Mouse (Mus musculus): ENCODE data around the gene Fh1. TPM values are rescaled to one million over a fixed set of nuclear protein-coding genes. Genes with fewer than 3 reads are reported as not detected.

Gene Fh1
- polyA plus RNA-seq, 1 experiment from 2014 or later: 113 TPM

- WGBS: 89% methylated on average over 9 of the region's 9 CpGs
- Histone ChIP-seq H3K36me3 (ENCODE audit: control insufficient read depth, insufficient read depth, low read length) (no peaks in the 10 kb centered on the region), H3K9ac (ENCODE audit: low read depth, low read length) (no peak overlapping the region), H3K4me3 (ENCODE audit: low read length) (no peak overlapping the region), H3K9me3 (ENCODE audit: control insufficient read depth, low read length) (no peaks in the 10 kb centered on the region), H3K4me1 (ENCODE audit: control insufficient read depth, insufficient read depth, low read depth, low read length) (no peaks in the 10 kb centered on the region), H3K4me2 (ENCODE audit: low read length) (no peak overlapping the region), H3K27me3 (replicated peaks; ENCODE audit: control insufficient read depth, insufficient read depth, low read length) (no peaks in the 10 kb centered on the region), H3K27ac (ENCODE audit: low read depth, low read length) (no peak overlapping the region)
- ATAC-seq: no peak
Measured at GRCm38 (mm10) chr1:175646952-175647351, 21.5 kb upstream of the Fh1 start.

- no peaks in the 10 kb centered on the region for H3K36me3 ChIP-seq (ENCODE audit: control insufficient read depth, insufficient read depth, low read length)
- no peak for ATAC-seq
- 78% methylated on average over 5 of the region's 5 CpGs for WGBS
Measured at GRCm38 (mm10) chr1:175643496-175644265, 18.2 kb upstream of the Fh1 start.

GRCm38 (mm10) chr1:175640435-175641150, 15.2 kb upstream of the Fh1 start:
- Histone ChIP-seq H3K36me3 (ENCODE audit: control insufficient read depth, insufficient read depth, low read length) (no peaks in the 10 kb centered on the region), H3K9ac (ENCODE audit: low read depth, low read length) (no peak overlapping the region), H3K4me3 (ENCODE audit: low read length) (no peak overlapping the region), H3K4me1 (ENCODE audit: control insufficient read depth, insufficient read depth, low read depth, low read length) (no peaks in the 10 kb centered on the region), H3K27ac (ENCODE audit: low read depth, low read length) (no peak overlapping the region), H3K9me3 (ENCODE audit: control insufficient read depth, low read length) (no peaks in the 10 kb centered on the region), H3K4me2 (ENCODE audit: low read length) (no peak overlapping the region), H3K27me3 (replicated peaks; ENCODE audit: control insufficient read depth, insufficient read depth, low read length) (no peaks in the 10 kb centered on the region)
- 86% methylated on average over 6 of the region's 6 CpGs for WGBS
- no peak for ATAC-seq

More at GRCm38 (mm10) chr1:175643496-175644265, 18.2 kb upstream of the Fh1 start:
- Histone ChIP-seq H3K4me3 (ENCODE audit: low read length) (no peak overlapping the region), H3K4me2 (ENCODE audit: low read length) (no peak overlapping the region), H3K27ac (ENCODE audit: low read depth, low read length) (no peak overlapping the region), H3K4me1 (ENCODE audit: control insufficient read depth, insufficient read depth, low read depth, low read length) (no peaks in the 10 kb centered on the region), H3K27me3 (replicated peaks; ENCODE audit: control insufficient read depth, insufficient read depth, low read length) (no peaks in the 10 kb centered on the region), H3K9ac (ENCODE audit: low read depth, low read length) (no peak overlapping the region), H3K9me3 (ENCODE audit: control insufficient read depth, low read length) (no peaks in the 10 kb centered on the region)

GRCm38 (mm10) chr1:175639072-175639471, 13.6 kb upstream of the Fh1 start:
- no peak overlapping the region for H3K4me2 ChIP-seq (ENCODE audit: low read length)
- H3K9me3 ChIP-seq (ENCODE audit: control insufficient read depth, low read length): no peaks in the 10 kb centered on the region
- H3K4me1 ChIP-seq (ENCODE audit: control insufficient read depth, insufficient read depth, low read depth, low read length): no peaks in the 10 kb centered on the region
- H3K27ac ChIP-seq (ENCODE audit: low read depth, low read length): no peak overlapping the region
- ATAC-seq: no peak
- H3K4me3 ChIP-seq (ENCODE audit: low read length): no peak overlapping the region
- H3K9ac ChIP-seq (ENCODE audit: low read depth, low read length): no peak overlapping the region
- 82% methylated on average over 7 of the region's 7 CpGs for WGBS
- H3K27me3 ChIP-seq (replicated peaks; ENCODE audit: control insufficient read depth, insufficient read depth, low read length): no peaks in the 10 kb centered on the region
- no peaks in the 10 kb centered on the region for H3K36me3 ChIP-seq (ENCODE audit: control insufficient read depth, insufficient read depth, low read length)

GRCm38 (mm10) chr1:175637677-175638076, 12.2 kb upstream of the Fh1 start:
- Histone ChIP-seq H3K4me1 (ENCODE audit: control insufficient read depth, insufficient read depth, low read depth, low read length) (no peaks in the 10 kb centered on the region), H3K9ac (ENCODE audit: low read depth, low read length) (no peak overlapping the region), H3K36me3 (ENCODE audit: control insufficient read depth, insufficient read depth, low read length) (no peaks in the 10 kb centered on the region), H3K4me3 (ENCODE audit: low read length) (no peak overlapping the region), H3K4me2 (ENCODE audit: low read length) (no peak overlapping the region), H3K27me3 (replicated peaks; ENCODE audit: control insufficient read depth, insufficient read depth, low read length) (no peaks in the 10 kb centered on the region), H3K27ac (ENCODE audit: low read depth, low read length) (no peak overlapping the region), H3K9me3 (ENCODE audit: control insufficient read depth, low read length) (no peaks in the 10 kb centered on the region)
- ATAC-seq: no peak
- 90% methylated on average over 7 of the region's 7 CpGs for WGBS

GRCm38 (mm10) chr1:175632470-175632869, 7.0 kb upstream of the Fh1 start:
- WGBS: 97% methylated on average over 14 of the region's 14 CpGs

GRCm38 (mm10) chr1:175631721-175632221, 6.3 kb upstream of the Fh1 start:
- Histone ChIP-seq H3K27ac (ENCODE audit: low read depth, low read length) (no peak overlapping the region), H3K9ac (ENCODE audit: low read depth, low read length) (no peak overlapping the region), H3K27me3 (replicated peaks; ENCODE audit: control insufficient read depth, insufficient read depth, low read length) (no peaks in the 10 kb centered on the region), H3K9me3 (ENCODE audit: control insufficient read depth, low read length) (no peaks in the 10 kb centered on the region), H3K36me3 (ENCODE audit: control insufficient read depth, insufficient read depth, low read length) (no peaks in the 10 kb centered on the region), H3K4me1 (ENCODE audit: control insufficient read depth, insufficient read depth, low read depth, low read length) (no peaks in the 10 kb centered on the region), H3K4me3 (ENCODE audit: low read length) (no peak overlapping the region), H3K4me2 (ENCODE audit: low read length) (no peak overlapping the region)
- ATAC-seq: no peak
- 82% methylated on average over 10 of the region's 10 CpGs for WGBS

More at GRCm38 (mm10) chr1:175632470-175632869, 7.0 kb upstream of the Fh1 start:
- Histone ChIP-seq H3K9ac (ENCODE audit: low read depth, low read length) (no peak overlapping the region), H3K36me3 (ENCODE audit: control insufficient read depth, insufficient read depth, low read length) (no peaks in the 10 kb centered on the region), H3K27ac (ENCODE audit: low read depth, low read length) (no peak overlapping the region), H3K4me1 (ENCODE audit: control insufficient read depth, insufficient read depth, low read depth, low read length) (no peaks in the 10 kb centered on the region), H3K9me3 (ENCODE audit: control insufficient read depth, low read length) (no peaks in the 10 kb centered on the region), H3K4me2 (ENCODE audit: low read length) (no peak overlapping the region), H3K27me3 (replicated peaks; ENCODE audit: control insufficient read depth, insufficient read depth, low read length) (no peaks in the 10 kb centered on the region), H3K4me3 (ENCODE audit: low read length) (no peak overlapping the region)
- no peak for ATAC-seq

- Histone ChIP-seq H3K27ac (ENCODE audit: low read depth, low read length) (no peak overlapping the region), H3K4me1 (ENCODE audit: control insufficient read depth, insufficient read depth, low read depth, low read length) (no peaks in the 10 kb centered on the region), H3K9ac (ENCODE audit: low read depth, low read length) (no peak overlapping the region), H3K9me3 (ENCODE audit: control insufficient read depth, low read length) (no peaks in the 10 kb centered on the region), H3K36me3 (ENCODE audit: control insufficient read depth, insufficient read depth, low read length) (no peaks in the 10 kb centered on the region), H3K27me3 (replicated peaks; ENCODE audit: control insufficient read depth, insufficient read depth, low read length) (no peaks in the 10 kb centered on the region), H3K4me2 (ENCODE audit: low read length) (no peak overlapping the region), H3K4me3 (ENCODE audit: low read length) (no peak overlapping the region)
- no peak for ATAC-seq
- 85% methylated on average over 3 of the region's 3 CpGs for WGBS
Measured at GRCm38 (mm10) chr1:175631080-175631479, 5.6 kb upstream of the Fh1 start.

GRCm38 (mm10) chr1:175630345-175630744, 4.9 kb upstream of the Fh1 start:
- H3K9ac ChIP-seq (ENCODE audit: low read depth, low read length): no peak overlapping the region
- no peaks in the 10 kb centered on the region for H3K4me1 ChIP-seq (ENCODE audit: control insufficient read depth, insufficient read depth, low read depth, low read length)
- 87% methylated on average over 5 of the region's 5 CpGs for WGBS
- H3K9me3 ChIP-seq (ENCODE audit: control insufficient read depth, low read length): no peaks in the 10 kb centered on the region
- no peak overlapping the region for H3K4me3 ChIP-seq (ENCODE audit: low read length)
- ATAC-seq: no peak
- no peak overlapping the region for H3K4me2 ChIP-seq (ENCODE audit: low read length)
- no peaks in the 10 kb centered on the region for H3K27me3 ChIP-seq (replicated peaks; ENCODE audit: control insufficient read depth, insufficient read depth, low read length)
- H3K27ac ChIP-seq (ENCODE audit: low read depth, low read length): no peak overlapping the region
- no peaks in the 10 kb centered on the region for H3K36me3 ChIP-seq (ENCODE audit: control insufficient read depth, insufficient read depth, low read length)
